Mouse (Mus musculus) intestine, postnatal 0 days (tissue): ENCODE measurements at regions not wholly inside any gene's neighbourhood (a gene's known extent, or its start where the extent isn't known, plus 50 kb on each side); places are given as distances from the start of the nearest gene placed in this dataset.
A peak's percentile ranks its signal among the peaks of the same experiment; 100 is the strongest.

Experiments
- ATAC-seq: fragments of 200-750 bp; cut with Nextera tagmentation; 2 replicates; pipeline ENCODE4 v1.8.0; 2017; ENCODE audit warnings: mild to moderate bottlenecking, moderate TSS enrichment, moderate library complexity
- H3K27ac ChIP-seq: fragments of 300-500 bp; sonication (generic); 2 replicates; pipeline ENCODE4 v1.5.1; 2014; ENCODE audit warnings: mild to moderate bottlenecking, low read depth, low read length, moderate library complexity
- H3K27me3 ChIP-seq: fragments of 300-500 bp; sonication (generic); replicated peaks from 2 replicates; pipeline ENCODE4 v1.6.1; 2014; ENCODE audit warnings: low read length, mixed read lengths; ENCODE audit not compliant: control insufficient read depth, insufficient read depth
- H3K36me3 ChIP-seq: fragments of 300-500 bp; sonication (generic); 2 replicates; pipeline ENCODE4 v1.6.1; 2014; ENCODE audit warnings: mild to moderate bottlenecking, moderate library complexity; ENCODE audit not compliant: control insufficient read depth, insufficient read depth
- H3K4me1 ChIP-seq: fragments of 300-500 bp; sonication (generic); replicated peaks from 2 replicates; pipeline ENCODE4 v1.6.1; 2014; ENCODE audit warnings: antibody characterized with exemption, low read length, mixed read lengths; ENCODE audit not compliant: control insufficient read depth, insufficient read depth
- H3K4me2 ChIP-seq: fragments of 300-500 bp; sonication (generic); replicated peaks from 2 replicates; pipeline ENCODE4 v1.6.1; 2014; ENCODE audit warnings: low read depth, mild to moderate bottlenecking, moderate library complexity
- H3K4me3 ChIP-seq: fragments of 300-500 bp; sonication (generic); 2 replicates; pipeline ENCODE4 v1.5.1; 2014; ENCODE audit warnings: low read depth, low read length
- H3K9ac ChIP-seq: fragments of 300-500 bp; sonication (generic); 2 replicates; pipeline ENCODE4 v1.6.1; 2014; ENCODE audit warnings: mild to moderate bottlenecking, low read depth, low read length
- H3K9me3 ChIP-seq: fragments of 300-500 bp; sonication (generic); 2 replicates; pipeline ENCODE4 v1.6.1; 2016; ENCODE audit warnings: mixed run types; ENCODE audit not compliant: control insufficient read depth
- CTCF ChIP-seq: sonication (generic); IDR thresholded peaks from 2 replicates; pipeline ENCODE4 v1.5.1; 2016; ENCODE audit warnings: low read depth, mild to moderate bottlenecking, control low read depth, antibody characterized with exemption, moderate library complexity
- WGBS: fragments of 180-500 bp; shearing (Covaris S2); extraction: QIAGEN DNeasy Blood & Tissue Kit; methylation state at CpG from one replicate; pipeline ENCODE4 v1.1.7; 2014; 5-methylcytosine and 5-hydroxymethylcytosine counted together

- no peak overlapping the region for H3K9ac ChIP-seq
- H3K9me3 ChIP-seq, result no peaks in the 10 kb centered on the region
- ATAC-seq, result no peak
- H3K4me3 ChIP-seq, result no peak overlapping the region
- H3K4me2 ChIP-seq, result no peak overlapping the region
- no peaks in the 10 kb centered on the region for H3K4me1 ChIP-seq
- H3K27ac ChIP-seq, result no peak overlapping the region
- no peaks in the 10 kb centered on the region for H3K27me3 ChIP-seq
- TF ChIP-seq CTCF, result no peak
- H3K36me3 ChIP-seq, result no peaks in the 10 kb centered on the region
These were observed 466.2 kb downstream of the Gm37988 start for GRCm38 (mm10) chr1:5273938-5274337.

GRCm38 (mm10) chr1:5294570-5294969, 486.9 kb downstream of the Gm37988 start:
- TF ChIP-seq CTCF, result no peak
- no peaks in the 10 kb centered on the region for H3K4me1 ChIP-seq
- H3K4me2 ChIP-seq, result no peak overlapping the region
- H3K4me3 ChIP-seq, result no peak overlapping the region
- H3K27ac ChIP-seq, result no peak overlapping the region
- peak; percentile 82 for ATAC-seq
- H3K9ac ChIP-seq, result no peak overlapping the region
- no peaks in the 10 kb centered on the region for H3K27me3 ChIP-seq
- H3K36me3 ChIP-seq, result no peaks in the 10 kb centered on the region
- H3K9me3 ChIP-seq, result no peaks in the 10 kb centered on the region

GRCm38 (mm10) chr1:5297627-5298026, 489.9 kb downstream of the Gm37988 start:
- Histone ChIP-seq H3K4me1 (no peaks in the 10 kb centered on the region), H3K27ac (no peak overlapping the region), H3K4me2 (no peak overlapping the region), H3K9me3 (no peaks in the 10 kb centered on the region), H3K36me3 (no peaks in the 10 kb centered on the region), H3K9ac (no peak overlapping the region), H3K4me3 (no peak overlapping the region), H3K27me3 (no peaks in the 10 kb centered on the region)
- no peak for TF ChIP-seq CTCF
- 89% methylated on average over 1 of the region's 1 CpGs for WGBS
- no peak for ATAC-seq

GRCm38 (mm10) chr1:5311656-5312055, 504.0 kb downstream of the Gm37988 start:
- H3K27ac ChIP-seq, result no peak overlapping the region
- ATAC-seq, result no peak
- WGBS, result 81% methylated on average over 3 of the region's 3 CpGs

GRCm38 (mm10) chr1:5315839-5316238, 508.1 kb downstream of the Gm37988 start:
- no peak for TF ChIP-seq CTCF
- H3K9me3 ChIP-seq, result no peaks in the 10 kb centered on the region
- no peak for ATAC-seq
- no peaks in the 10 kb centered on the region for H3K27me3 ChIP-seq
- no peak overlapping the region for H3K4me3 ChIP-seq
- 78% methylated on average over 2 of the region's 2 CpGs for WGBS
- no peaks in the 10 kb centered on the region for H3K36me3 ChIP-seq
- no peak overlapping the region for H3K4me2 ChIP-seq
- H3K9ac ChIP-seq, result no peak overlapping the region
- no peak overlapping the region for H3K27ac ChIP-seq
- H3K4me1 ChIP-seq, result no peaks in the 10 kb centered on the region

More at GRCm38 (mm10) chr1:5311656-5312055, 504.0 kb downstream of the Gm37988 start:
- H3K4me1 ChIP-seq, result no peaks in the 10 kb centered on the region
- H3K4me2 ChIP-seq, result no peak overlapping the region
- H3K27me3 ChIP-seq, result no peaks in the 10 kb centered on the region
- TF ChIP-seq CTCF, result no peak
- H3K36me3 ChIP-seq, result no peaks in the 10 kb centered on the region
- H3K9ac ChIP-seq, result no peak overlapping the region
- no peaks in the 10 kb centered on the region for H3K9me3 ChIP-seq
- H3K4me3 ChIP-seq, result no peak overlapping the region

GRCm38 (mm10) chr1:5317088-5317487, 509.4 kb downstream of the Gm37988 start:
- no peak for TF ChIP-seq CTCF
- WGBS, result 89% methylated on average over 1 of the region's 1 CpGs
- Histone ChIP-seq H3K27ac (no peak overlapping the region), H3K9me3 (no peaks in the 10 kb centered on the region), H3K4me1 (no peaks in the 10 kb centered on the region), H3K4me3 (no peak overlapping the region), H3K36me3 (no peaks in the 10 kb centered on the region), H3K4me2 (no peak overlapping the region), H3K9ac (no peak overlapping the region), H3K27me3 (no peaks in the 10 kb centered on the region)
- no peak for ATAC-seq

GRCm38 (mm10) chr1:5326311-5326710, 518.6 kb downstream of the Gm37988 start:
- ATAC-seq, result no peak
- H3K9ac ChIP-seq, result no peak overlapping the region
- H3K4me1 ChIP-seq, result no peaks in the 10 kb centered on the region
- H3K27me3 ChIP-seq, result no peaks in the 10 kb centered on the region
- H3K4me2 ChIP-seq, result no peak overlapping the region
- TF ChIP-seq CTCF, result no peak
- no peak overlapping the region for H3K4me3 ChIP-seq
- no peak overlapping the region for H3K27ac ChIP-seq
- no peaks in the 10 kb centered on the region for H3K9me3 ChIP-seq
- H3K36me3 ChIP-seq, result no peaks in the 10 kb centered on the region
